Mouse (Mus musculus) natural killer cell, adult 2 months (primary cell): Measurements from ENCODE around the gene 1700040F15Rik.
"Not testable (repeated sequence)": the region's sequence is repeated elsewhere in the genome, so short reads cannot be mapped to it uniquely, and the experiment has no call there.

Source experiments
- DNase-seq, 2 experiments: peaks; one replicate each; pipeline ENCODE4 v3.0.0; 2022; ENCODE audit warnings: low spot score in 2 of 2

1700040F15Rik gene

DNA sequence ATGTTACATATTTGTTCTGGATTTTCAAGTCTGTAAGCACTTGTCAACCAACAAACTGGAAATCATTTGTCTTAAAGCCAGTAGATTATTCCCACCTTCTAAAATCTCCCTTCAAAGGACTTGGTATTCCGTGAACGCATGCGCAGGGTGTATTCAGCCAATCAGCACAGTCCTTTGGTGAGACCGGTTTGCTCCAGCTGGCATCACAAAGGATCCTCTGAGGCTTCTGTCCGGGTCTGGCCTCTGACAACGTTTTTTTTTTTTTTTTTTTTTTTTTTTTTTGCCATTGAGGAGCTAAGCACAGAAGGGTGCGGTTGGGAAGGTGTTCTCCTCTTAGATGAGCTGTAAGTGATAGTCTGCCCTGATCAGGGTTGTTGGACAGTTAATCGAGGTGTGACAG, at the start of gene 1700040F15Rik:
TSS of gene 1700040F15Rik (plus strand) at position 301 of the 400 bp plus-strand sequence.
- not testable (repeated sequence) for DNase-seq
